Mouse (Mus musculus) liver (tissue): Measurements from ENCODE around the gene Gpr179.
"Not testable (repeated sequence)": the region's sequence is repeated elsewhere in the genome, so short reads cannot be mapped to it uniquely, and the experiment has no call there.

Experiments used
- DNase-seq: peaks from one replicate; pipeline ENCODE4 v3.0.0-alpha.2; 2020; ENCODE audit warnings: mixed read lengths

Gpr179 gene

DNA sequence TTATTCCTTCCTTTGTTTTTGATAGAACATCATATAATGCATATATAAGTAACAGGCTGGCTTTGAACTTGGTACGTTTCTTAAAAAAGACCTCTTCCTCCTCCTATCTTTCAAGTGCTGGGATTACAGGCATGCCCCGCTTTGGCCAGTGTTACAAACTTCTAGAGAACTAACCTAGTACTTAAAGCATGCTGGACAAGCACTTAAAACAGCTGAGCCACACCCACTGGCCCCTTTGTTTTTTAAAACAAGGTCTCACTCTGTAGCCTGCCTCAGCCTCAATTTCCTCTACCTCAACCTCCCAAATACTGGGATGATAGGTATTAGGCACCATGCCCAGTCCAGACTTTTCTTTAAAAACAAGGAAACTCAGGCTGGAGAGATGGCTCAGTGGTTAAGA is 2.8 kb upstream of the Gpr179 start:
- no peak for DNase-seq

DNA sequence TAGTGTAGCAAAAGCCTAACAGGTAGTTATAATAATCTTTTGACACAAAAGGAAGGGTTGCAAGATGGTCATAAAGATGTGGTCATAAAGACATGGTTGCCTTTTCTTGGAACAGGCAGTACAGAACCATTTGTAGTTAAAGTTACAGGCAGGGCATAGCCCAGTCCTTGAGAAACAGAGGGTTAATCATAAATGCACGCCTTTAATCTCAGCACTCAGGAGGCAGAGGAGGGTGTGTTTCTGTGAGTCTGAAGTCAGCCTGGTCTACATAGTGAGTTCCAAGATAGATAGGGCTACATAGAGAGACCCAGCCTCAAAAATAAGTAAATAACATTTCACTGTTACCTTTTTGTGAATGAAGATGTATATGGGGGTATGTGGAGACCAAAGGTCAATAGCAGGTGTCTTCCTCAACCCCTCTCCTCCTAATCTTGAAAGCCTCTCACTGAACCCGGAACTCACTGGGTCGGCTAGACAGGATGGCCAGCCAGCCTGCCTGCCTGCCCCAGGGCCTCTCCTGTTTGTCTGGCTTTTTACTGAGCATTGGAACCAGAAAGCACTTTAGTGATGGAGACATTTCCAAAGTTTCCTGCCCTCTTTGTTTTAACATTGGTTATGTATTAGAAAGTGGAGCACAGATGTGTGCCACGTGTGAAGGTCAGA is 1.2 kb upstream of the Gpr179 start:
- DNase-seq, result no peak

DNA sequence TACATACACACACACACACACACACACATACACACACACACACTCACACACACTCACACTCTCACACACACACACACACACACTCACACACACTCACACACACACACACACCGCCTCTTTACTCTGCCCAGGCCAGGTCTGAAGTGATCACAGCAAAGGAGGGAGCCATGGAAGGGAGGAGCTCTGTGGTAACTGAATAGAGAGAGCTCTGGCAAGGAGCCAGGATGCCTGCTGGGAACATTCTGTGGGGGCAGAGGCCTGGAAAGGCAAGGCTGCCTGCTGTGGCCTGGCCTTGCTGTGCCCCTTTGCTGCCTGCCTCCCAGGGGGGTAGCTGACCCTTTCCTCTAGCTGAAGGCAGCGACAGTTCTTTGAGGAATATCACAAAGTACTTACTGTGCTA is 1.8 kb downstream of the Gpr179 start:
- peak; percentile 59 for DNase-seq

DNA sequence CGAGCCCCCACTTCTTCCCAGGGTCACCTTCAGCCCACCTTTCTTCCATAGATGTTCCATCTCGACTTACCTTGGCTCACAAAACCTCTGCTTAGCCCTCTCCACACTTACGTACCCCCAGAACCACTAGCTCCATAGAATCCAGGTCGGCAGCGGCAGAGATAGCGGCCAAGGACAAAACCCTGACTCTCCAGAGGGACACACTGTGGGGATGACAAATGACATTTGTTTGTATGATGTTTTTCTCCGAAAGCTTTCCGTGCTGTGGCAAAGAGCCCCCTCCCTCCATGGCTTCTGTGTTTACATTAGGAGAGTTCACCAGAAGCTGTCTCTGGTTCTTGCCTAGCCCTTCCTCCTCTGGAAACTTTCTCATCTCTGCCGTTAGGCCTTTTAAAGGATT is 4.6 kb downstream of the Gpr179 start:
- DNase-seq, result no peak

DNA sequence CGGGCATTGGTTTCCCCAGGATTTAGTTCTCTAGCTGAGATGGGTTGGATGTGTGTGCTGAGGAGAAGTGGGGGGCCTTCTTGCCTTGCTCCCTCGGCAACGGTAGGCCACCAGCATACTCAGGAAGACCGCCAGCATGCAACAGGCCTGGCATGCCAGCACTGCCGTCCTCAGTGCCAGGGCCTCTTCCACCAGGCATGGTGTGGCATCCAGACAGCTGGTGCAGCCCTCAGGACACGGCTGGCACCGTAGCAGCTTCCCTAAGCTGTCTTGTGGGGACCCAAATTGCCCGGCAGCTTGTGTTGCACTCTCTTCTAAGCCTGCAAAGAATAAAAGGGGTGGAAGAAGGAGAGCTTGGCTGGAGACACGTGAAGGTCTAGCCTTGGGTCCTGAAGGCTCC is 5.5 kb downstream of the Gpr179 start:
- no peak for DNase-seq

DNA sequence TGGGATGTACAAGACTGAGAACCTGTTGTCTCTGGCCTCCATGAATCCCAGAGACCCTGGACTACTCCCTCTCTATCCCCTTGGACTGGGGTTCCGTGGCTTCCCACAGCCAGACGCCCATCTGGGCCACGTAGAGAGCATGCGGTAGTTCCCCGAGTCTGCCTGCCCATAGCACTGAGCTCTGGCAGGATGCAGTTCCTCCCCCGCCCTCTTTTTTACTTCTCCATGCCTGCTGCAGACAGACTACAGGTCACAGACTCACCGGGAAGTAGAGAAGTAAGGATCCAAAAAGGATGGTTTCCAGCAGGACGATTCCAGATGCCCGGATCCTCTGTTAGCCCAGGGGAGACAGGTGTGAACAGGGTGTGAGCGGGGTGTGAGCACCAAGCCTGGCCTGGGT is 6.4 kb downstream of the Gpr179 start:
- no peak for DNase-seq

DNA sequence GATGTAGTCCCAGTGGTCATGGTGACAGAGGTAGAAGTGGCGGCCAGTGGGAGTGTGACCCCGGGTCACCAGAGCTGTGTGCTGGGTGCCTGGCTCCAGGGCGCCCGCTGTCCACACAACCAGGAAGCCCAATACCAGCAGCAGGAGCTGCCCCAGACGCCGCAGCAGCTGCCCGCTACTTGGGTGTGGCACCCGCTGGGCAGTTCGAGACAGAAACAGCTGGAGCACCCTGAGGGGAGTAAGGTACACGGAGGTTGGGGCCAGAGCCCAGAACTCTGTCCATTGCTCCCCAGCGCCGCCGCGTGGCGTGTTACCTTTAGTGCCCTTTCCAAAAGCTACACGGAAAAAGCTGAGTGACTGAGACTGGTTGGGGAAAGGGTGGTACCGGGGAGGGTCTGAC is 8.3 kb downstream of the Gpr179 start:
- peak; percentile 53 for DNase-seq

DNA sequence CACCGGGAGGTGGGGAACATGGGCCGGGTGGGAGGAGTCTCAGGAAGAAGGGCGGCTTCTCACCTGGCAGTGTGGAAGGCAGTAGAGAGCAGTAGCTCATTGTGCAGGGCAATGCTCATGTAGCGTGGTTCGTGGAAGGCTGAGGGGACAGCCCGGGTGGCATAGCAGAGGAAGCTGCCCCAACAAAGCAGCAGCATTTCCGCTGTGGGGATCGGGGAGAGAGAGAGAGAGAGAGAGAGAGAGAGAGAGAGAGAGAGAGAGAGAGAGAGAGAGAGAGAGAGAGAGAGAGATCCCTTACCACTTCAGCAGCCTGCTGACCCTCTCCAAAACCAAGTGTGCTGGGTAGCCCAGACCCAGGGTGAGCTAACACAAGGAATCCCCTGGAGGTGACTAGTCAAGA is 8.7 kb downstream of the Gpr179 start:
- DNase-seq, result peak; percentile 3

DNA sequence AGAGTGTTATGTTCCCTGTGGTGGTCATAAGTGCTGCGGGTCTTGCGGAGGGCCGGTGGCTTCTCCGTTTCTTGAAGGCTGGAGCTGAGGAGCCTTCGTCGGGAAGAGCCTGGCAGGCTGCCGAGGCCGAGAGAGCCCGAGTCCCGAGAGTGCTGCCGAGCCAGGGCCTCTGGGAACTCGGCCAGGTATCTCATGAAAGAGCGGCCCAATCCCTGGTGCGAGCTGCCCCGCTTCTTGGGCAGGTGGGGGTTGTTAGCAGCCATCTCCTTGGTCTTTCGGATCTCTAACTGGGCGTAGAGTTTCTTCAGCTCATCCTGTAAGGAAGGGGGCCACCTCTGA is 12.9 kb downstream of the Gpr179 start:
- DNase-seq, result no peak

DNA sequence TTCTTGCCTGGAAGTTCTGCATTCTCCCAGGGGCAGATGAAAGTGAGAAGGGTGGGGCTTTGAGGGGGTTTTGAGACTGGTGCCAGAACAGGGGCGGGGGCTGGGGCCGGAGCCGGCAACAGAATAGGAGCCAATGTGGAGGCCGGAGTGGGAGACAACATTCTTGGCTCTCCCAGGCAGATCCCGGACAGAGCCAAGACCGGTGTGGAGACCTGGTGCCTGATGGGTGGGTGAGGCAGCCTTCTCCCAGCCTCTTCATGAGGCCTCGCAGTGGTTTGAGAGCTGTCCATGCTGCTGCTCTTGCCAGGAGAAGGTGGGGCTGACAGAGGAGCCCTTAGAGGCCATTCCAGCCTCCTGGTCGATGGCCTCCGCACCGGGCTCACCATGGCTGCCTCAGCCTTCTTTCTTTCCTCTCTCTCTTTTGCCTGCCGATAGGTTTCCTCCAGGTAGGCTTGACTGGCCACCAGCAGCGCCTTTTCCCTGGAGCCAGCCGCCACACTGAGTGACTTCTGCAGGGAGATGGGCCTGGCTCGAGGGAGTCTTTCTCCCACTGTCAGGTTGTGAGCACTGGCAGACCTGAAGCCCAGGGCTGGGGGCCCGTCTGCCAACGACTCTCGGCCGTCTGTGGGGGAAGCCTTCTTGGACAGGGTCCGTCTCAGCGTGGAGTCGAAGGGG is 13.4 kb downstream of the Gpr179 start:
- DNase-seq, result peak; percentile 24

DNA sequence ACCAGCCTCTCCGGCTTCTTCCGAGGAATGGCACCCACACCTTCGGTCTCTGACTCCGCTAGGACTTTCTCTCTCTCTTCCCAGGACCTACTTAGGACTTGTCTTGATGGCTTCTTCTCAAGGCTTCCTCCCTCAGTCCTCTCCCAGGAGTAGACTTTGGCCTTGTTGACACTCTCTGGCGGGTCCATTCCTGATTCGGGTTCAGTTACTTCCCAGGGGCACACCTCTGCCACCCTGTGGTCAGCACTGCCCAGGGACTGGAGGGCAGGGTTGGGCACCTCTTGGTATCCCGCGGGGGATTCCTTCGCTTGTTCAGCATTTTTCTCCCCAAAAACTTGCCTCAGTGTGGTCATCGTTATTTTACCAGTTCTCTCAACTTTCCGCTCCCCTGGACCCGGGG is 14.5 kb downstream of the Gpr179 start:
- DNase-seq, result peak; percentile 2

DNA sequence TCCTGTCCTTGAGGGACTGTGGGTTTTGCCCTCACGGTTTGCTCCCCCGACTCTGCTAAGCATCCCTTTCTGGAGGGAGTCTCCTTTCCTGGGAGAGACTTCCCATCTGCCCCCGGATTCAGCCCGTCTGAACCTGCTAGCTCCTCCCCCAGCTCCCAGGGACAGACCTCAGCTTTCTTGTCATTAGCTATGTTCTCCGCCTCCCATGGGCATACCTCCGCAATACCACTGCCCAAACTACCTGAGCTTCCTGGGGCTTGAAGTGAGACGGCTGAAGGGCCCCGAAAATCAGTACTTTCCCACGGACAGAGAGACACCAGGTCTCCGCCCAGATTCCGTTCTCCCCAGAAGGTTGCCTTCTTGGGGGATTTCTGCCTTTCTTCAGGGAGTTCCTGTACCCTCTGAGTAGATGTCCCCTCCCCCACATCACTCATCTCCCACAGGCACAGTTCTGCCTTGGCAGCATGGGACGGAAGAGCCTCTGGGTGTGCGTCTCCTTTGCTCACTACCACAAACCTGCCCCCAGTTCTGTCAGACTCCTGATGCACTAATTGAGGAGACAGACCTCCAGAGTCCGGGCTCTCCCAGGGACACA is 15.0 kb downstream of the Gpr179 start:
- DNase-seq, result peak; percentile 2

DNA sequence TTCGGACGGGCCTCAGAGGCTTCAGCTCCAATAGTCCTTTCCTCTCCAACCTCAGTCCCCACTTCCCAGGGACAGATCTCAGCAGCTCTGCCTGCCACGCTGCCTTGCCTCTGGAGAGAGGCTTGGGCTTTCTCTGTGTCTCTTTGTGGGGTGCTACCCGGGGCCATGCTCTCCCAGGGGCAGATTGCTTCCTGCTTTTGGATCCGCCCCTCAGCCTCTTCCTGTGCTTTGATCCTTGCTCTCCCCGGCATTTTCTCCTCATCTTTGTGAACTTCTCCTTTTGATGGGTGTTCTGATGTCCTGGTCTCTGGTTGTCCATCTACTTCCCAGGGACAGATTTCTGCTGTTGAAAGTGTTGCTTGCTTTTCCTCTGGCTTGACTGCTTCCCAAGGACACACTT is 15.6 kb downstream of the Gpr179 start:
- DNase-seq, result peak; percentile 2

DNA sequence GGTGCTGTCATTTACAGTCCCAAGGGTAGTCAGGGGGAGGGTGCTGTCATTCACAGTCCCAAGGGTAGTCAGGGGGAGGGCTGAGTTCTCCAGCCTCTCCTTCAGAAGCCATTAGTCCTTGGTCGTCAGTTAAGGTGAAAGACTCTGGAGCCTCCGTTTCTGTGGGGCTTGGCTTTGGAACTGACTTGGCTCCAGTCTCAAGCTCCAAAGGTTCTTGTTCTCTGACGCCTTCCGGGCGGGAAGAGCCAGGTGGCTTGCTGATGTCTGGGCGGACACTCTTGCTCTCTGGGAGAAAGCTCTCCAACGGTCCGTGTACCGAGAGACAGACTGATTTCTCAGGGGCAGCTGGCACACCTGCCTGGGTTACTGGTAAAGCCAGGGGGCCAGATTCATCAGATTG is 17.5 kb downstream of the Gpr179 start:
- peak; percentile 1 for DNase-seq

DNA sequence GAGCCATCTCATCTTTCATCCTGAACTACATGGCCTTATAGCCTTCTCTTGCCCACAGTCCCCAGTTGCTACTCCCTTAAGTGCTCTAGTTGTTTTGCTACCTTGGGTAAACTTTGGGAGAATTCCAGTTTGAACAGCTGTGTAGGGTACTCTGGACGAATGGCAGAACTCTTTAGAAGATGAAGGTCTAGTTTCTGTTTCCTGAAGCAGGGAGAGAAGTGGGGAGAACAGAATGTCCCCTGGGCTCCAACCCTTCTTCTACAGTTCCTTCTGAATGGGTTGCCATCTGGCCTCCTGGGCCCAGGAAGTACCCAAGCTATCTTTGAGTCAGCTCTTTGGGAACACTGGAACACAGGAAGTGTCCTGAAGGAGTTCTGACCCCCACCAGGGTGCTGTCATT is 18.0 kb downstream of the Gpr179 start:
- DNase-seq, result no peak

DNA sequence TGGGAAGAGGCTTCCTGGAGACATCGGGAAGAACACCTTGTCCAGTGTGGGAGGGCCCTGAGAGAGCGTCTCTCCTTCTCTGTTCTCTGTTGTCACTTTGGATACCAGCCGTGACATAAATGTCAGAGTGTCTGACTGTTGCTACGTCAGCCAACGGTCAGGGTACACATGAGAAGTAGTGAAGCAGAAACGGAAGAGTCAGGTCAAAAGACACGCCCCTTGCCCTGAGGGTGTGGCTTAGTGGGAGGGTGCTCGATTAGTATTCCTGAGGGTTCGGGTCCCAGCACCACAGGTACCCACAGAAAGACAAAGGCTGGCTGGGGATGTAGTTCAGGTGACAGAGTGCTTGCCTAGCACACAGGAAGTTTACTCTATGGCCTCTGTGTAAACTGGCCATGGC is 18.8 kb downstream of the Gpr179 start:
- DNase-seq, result peak; percentile 38

DNA sequence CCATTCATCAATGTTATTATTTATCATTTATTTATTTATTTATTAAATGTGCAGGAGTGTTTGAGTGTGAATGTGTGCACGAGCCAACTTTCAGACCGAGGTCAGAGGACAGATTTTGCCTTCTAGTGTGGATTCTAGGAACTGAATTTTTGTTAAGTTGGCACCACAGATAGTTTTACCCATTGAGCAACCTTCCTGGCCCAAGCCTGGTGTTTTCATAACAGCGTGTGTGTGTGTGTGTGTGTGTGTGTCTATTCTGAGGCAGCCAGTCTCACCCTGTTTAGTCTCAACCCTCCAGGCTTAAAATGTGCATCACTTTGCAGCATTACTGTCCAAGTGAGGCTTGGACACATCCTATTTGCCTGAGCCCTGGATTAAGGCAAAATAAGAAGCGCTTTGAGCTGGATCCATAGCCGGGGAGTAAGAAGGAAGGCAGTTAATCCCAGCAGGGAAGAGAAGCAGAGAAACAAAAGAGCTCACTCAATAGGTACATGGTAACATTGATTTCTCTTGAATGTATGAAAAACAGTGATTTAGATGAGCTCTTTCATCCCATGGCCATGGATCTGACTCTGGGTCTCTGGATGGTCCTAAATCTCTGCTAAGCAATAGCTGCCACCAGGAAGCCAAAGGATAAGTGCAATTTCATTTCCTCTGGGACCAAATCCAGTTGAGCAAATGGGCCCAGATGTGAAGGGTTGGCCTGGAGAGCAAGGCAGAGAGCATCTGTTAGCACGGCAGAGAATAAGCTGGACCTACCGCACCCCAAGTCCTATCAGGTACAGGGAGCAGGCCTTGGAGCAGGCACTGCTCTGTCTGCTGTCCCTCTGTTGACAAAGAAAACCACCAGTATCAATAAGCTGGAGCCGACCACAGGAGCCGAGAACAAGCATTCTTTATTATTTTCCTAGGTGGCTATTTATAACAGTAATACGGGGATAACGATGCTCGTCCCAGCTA is 20.4 kb downstream of the Gpr179 start:
- DNase-seq, result no peak

DNA sequence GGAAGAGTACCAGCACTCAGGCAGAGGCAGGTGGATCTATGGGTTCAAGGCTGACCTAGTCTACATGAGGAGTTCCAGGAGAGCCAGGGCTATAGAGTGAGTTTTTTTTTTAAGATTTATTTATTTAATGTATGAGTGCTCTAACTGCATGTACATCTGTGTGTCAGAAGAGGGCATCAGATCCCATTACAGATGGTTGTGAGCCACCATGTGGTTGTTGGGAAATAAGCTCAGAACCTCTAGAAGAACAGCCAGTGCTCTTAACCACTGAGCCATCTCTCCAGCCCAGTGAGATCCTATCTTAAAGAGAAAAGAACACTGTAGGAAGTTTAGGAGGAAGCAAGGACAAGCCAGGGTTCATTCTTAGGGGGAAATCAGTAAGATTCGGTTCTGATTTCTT is 21.6 kb downstream of the Gpr179 start:
- DNase-seq, result no peak

DNA sequence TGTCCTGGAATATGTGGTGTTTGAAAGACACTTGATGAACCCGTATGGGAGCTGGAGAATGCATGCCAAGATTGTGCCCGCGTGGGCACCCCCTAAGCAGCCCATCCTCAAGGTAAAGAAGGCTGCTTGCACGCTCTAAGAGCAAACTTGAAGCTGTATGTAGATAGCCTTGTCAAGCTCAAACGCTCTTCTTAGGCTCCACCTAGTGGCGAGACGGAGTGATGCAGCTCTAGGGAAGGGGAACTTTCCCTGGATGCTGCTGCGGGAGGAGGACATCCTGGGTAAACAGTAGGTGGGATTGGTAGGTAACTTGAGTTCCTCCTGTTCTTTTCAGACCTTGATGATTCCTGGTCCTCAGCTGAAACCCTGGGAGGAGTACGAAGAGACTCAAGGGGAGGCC is 23.7 kb downstream of the Gpr179 start:
- peak; percentile 70 for DNase-seq

DNA sequence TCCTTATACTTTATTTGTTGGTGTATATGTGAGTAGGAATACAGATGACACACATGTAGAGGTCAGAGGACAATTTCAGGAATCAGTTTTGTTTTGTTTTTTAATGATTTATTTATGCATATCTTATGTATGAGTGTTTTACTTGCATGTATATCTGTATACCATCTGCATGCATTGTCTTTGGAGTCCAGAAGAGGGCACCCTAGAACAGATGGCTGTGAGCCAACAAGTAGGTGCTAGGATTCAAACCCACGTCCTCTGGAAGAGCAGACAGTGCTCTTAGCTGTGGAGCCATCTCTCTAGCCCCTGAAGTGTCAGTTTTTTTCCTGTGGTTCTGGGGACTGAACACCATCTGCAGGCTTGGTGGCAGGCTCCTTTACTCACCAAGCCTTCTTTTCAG is 26.7 kb downstream of the Gpr179 start:
- no peak for DNase-seq

DNA sequence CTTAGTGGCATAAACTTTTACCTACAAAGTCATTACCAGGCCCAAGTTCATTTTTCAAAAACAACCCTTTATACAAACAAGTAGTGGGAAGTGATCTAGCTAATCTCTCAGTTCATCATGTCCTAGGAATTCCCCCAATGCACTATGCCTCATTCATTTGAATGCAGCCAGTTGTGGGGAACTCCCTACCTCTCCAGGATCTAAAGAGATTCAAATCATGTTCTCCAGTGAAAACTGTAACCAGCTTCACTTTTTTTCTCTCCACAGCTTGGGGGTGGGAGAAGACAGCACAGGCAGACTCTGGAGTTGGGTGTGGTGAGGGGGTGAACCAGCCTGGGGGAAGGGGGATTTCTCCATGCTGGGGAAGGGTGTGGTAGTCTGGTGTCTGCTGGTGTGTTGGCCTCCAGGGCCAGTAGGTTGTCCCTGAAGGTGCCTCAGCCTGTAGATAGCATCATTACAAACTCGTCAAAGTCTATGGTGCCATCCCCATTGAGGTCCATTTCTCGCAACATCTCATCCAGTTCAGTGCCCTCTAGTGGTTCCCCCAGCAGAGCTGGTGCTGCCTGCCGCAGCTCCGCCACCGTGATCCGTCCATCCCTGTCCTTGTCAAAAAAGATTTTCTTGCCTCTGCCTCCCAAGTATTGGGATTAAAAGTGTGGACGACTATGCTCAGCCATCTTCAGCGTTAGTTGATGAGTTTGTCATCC is 29.8 kb downstream of the Gpr179 start:
- DNase-seq, result not testable (repeated sequence)

DNA sequence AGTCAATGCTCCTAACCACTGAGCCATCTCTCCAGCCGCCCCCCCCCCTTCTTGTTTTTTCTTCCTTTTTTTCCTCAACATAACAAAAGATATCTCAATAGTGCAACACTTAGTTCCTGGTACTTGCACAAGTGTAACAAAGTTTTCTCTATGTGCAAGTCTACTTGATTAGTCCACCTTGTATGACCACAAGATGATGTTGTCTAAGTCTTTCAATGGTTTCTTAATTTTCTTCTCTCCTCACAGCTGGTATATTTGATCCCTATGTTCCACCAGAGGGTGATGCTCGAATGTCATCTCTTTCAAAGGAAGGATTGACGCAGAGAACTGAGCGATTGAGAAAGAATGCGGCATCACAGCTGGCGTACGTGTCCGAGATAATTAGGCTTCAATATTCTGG is 30.7 kb downstream of the Gpr179 start:
- no peak for DNase-seq
